Mouse (Mus musculus): Measurements from ENCODE around the gene B9d1. TPM values are rescaled to one million over a fixed set of nuclear protein-coding genes. Genes with fewer than 3 reads are reported as not detected.

B9d1 gene
- total and polyA plus RNA-seq, 2 experiments from 2014 or later: 26.8 to 27.5 TPM

- Histone ChIP-seq H3K27me3 (ENCODE audit: insufficient read depth, low read length) (no peaks in the 10 kb centered on the region), H3K4me3 (ENCODE audit: low read depth, low read length) (peak overlapping the region; percentile 21; the same call in 1 of the 2 replicates), H3K4me2 (ENCODE audit: low read depth) (peak overlapping the region; percentile 32; the same call in 1 of the 2 replicates), H3K36me3 (ENCODE audit: insufficient read depth) (no peaks in the 10 kb centered on the region), H3K9me3 (ENCODE audit: low read length) (no peaks in the 10 kb centered on the region), H3K27ac (ENCODE audit: low read depth, low read length) (no peak overlapping the region), H3K4me1 (ENCODE audit: insufficient read depth) (0 out of 2 replicates have a peak, but pooled peaks cover 5% of the 10 kb centered on the region), H3K9ac (peak overlapping the region; percentile 18; the same call in 1 of the 2 replicates)
- WGBS: 45% methylated on average over 12 of the region's 12 CpGs
- ATAC-seq (peak; percentile 20; the same call in 1 of the 2 replicates), DNase-seq (no peak)
- TF ChIP-seq CTCF (IDR thresholded peaks at IDR 0.05; ENCODE audit: low read depth): no peak
Measured at GRCm38 (mm10) chr11:61476786-61477382, 28.1 kb upstream of the B9d1 start.

GRCm38 (mm10) chr11:61477566-61478508, 27.1 kb upstream of the B9d1 start:
- WGBS: 48% methylated on average over 17 of the region's 17 CpGs

GRCm38 (mm10) chr11:61478788-61479187, 26.2 kb upstream of the B9d1 start:
- no peak for DNase-seq
- Histone ChIP-seq H3K27me3 (ENCODE audit: insufficient read depth, low read length) (no peaks in the 10 kb centered on the region), H3K4me1 (ENCODE audit: insufficient read depth) (0 out of 2 replicates have a peak, but pooled peaks cover 5% of the 10 kb centered on the region), H3K4me3 (ENCODE audit: low read depth, low read length) (no peak overlapping the region), H3K36me3 (ENCODE audit: insufficient read depth) (no peaks in the 10 kb centered on the region), H3K27ac (ENCODE audit: low read depth, low read length) (no peak overlapping the region), H3K9ac (no peak overlapping the region), H3K9me3 (ENCODE audit: low read length) (no peaks in the 10 kb centered on the region), H3K4me2 (ENCODE audit: low read depth) (no peak overlapping the region)
- WGBS: 91% methylated on average over 4 of the region's 4 CpGs
- ATAC-seq: no peak
- no peak for TF ChIP-seq CTCF (IDR thresholded peaks at IDR 0.05; ENCODE audit: low read depth)

More at GRCm38 (mm10) chr11:61477566-61478508, 27.1 kb upstream of the B9d1 start:
- DNase-seq (no peak), ATAC-seq (no peak)
- Histone ChIP-seq H3K9me3 (ENCODE audit: low read length) (no peaks in the 10 kb centered on the region), H3K27me3 (ENCODE audit: insufficient read depth, low read length) (no peaks in the 10 kb centered on the region), H3K4me2 (ENCODE audit: low read depth) (peak overlapping the region; percentile 32; the same call in 1 of the 2 replicates), H3K4me3 (ENCODE audit: low read depth, low read length) (no peak overlapping the region), H3K4me1 (ENCODE audit: insufficient read depth) (0 out of 2 replicates have a peak, but pooled peaks cover 5% of the 10 kb centered on the region), H3K9ac (no peak overlapping the region), H3K36me3 (ENCODE audit: insufficient read depth) (no peaks in the 10 kb centered on the region), H3K27ac (ENCODE audit: low read depth, low read length) (no peak overlapping the region)
- no peak for TF ChIP-seq CTCF (IDR thresholded peaks at IDR 0.05; ENCODE audit: low read depth)

GRCm38 (mm10) chr11:61481239-61482090, 23.5 kb upstream of the B9d1 start:
- no peak overlapping the region for H3K27ac ChIP-seq (ENCODE audit: low read depth, low read length)
- H3K9me3 ChIP-seq (ENCODE audit: low read length): no peaks in the 10 kb centered on the region
- H3K4me2 ChIP-seq (ENCODE audit: low read depth): no peak overlapping the region
- 82% methylated on average over 9 of the region's 9 CpGs for WGBS
- 0 out of 2 replicates have a peak, but pooled peaks cover 11% of the 10 kb centered on the region for H3K4me1 ChIP-seq (ENCODE audit: insufficient read depth)
- H3K27me3 ChIP-seq (ENCODE audit: insufficient read depth, low read length): no peaks in the 10 kb centered on the region
- no peak for TF ChIP-seq CTCF (IDR thresholded peaks at IDR 0.05; ENCODE audit: low read depth)
- DNase-seq (no peak), ATAC-seq (no peak)
- H3K9ac ChIP-seq: no peak overlapping the region
- no peaks in the 10 kb centered on the region for H3K36me3 ChIP-seq (ENCODE audit: insufficient read depth)
- no peak overlapping the region for H3K4me3 ChIP-seq (ENCODE audit: low read depth, low read length)

GRCm38 (mm10) chr11:61483226-61483845, 21.6 kb upstream of the B9d1 start:
- 40% methylated on average over 13 of the region's 13 CpGs for WGBS
- Histone ChIP-seq H3K9ac (no peak overlapping the region), H3K27ac (ENCODE audit: low read depth, low read length) (peak overlapping the region; percentile 73; the same call in 1 of the 2 replicates)

DNA sequence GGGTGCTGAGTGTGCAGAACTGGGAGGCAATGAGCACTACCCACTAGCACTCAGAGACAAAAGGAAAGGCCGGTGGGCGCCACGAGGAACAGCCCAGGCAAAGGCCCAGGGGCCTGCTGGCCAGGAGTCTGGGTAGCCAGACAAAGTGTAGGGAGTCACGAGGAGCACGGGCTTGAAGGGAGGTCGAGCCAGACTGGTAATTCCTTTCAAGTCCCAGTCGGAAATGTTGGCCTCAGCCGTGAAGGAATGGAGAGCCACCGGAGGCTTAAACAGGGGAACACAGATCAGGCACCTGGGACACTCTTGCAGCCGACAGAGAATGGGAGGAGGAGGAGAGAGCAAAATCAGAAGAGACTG, 20.7 kb upstream of the B9d1 start:
- Histone ChIP-seq H3K4me2 (ENCODE audit: low read depth) (no peak overlapping the region), H3K4me3 (ENCODE audit: low read depth, low read length) (no peak overlapping the region), H3K9ac (no peak overlapping the region), H3K9me3 (ENCODE audit: low read length) (no peaks in the 10 kb centered on the region), H3K27me3 (ENCODE audit: insufficient read depth, low read length) (no peaks in the 10 kb centered on the region), H3K36me3 (ENCODE audit: insufficient read depth) (peaks cover 15% of the 10 kb centered on the region), H3K27ac (ENCODE audit: low read depth, low read length) (peak overlapping the region; percentile 73), H3K4me1 (ENCODE audit: insufficient read depth) (0 out of 2 replicates have a peak, but pooled peaks cover 6% of the 10 kb centered on the region)
- ATAC-seq (0 out of 2 replicates have a peak, but pooled peaks have one; percentile 4), DNase-seq (no peak)
- 10% methylated on average over 10 of the region's 10 CpGs for WGBS
- no peak for TF ChIP-seq CTCF (IDR thresholded peaks at IDR 0.05; ENCODE audit: low read depth)

More at GRCm38 (mm10) chr11:61483226-61483845, 21.6 kb upstream of the B9d1 start:
- 0 out of 2 replicates have a peak, but pooled peaks cover 6% of the 10 kb centered on the region for H3K4me1 ChIP-seq (ENCODE audit: insufficient read depth)
- no peaks in the 10 kb centered on the region for H3K27me3 ChIP-seq (ENCODE audit: insufficient read depth, low read length)
- no peak overlapping the region for H3K4me3 ChIP-seq (ENCODE audit: low read depth, low read length)
- no peak for DNase-seq
- no peaks in the 10 kb centered on the region for H3K9me3 ChIP-seq (ENCODE audit: low read length)
- H3K36me3 ChIP-seq (ENCODE audit: insufficient read depth): peaks cover 6% of the 10 kb centered on the region
- no peak overlapping the region for H3K4me2 ChIP-seq (ENCODE audit: low read depth)
- ATAC-seq: no peak
- TF ChIP-seq CTCF (IDR thresholded peaks at IDR 0.05; ENCODE audit: low read depth): no peak

Data from forebrain, postnatal 0 days (tissue).